8 mouse cellular contexts compared by ENCODE assay signal in the genomic region with DNA sequence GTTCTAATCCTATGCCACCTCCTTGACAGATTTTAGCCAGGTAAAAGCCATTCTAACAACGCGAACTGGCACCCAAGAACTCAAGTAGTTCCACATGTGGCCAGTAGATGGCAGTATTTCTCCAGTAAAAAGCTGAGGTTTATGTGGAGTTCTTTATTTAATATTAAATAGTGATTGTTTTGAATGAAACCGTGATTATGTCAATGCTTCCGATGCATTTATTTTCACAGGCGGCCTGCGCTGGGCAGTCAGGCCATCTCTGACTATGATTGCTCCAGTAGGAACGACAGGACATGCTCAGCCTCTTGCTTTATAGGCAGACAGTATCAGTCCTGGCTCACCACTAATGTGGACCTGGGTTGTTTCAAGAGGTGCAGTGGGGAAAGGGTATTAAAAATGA. TPM values are rescaled to one million over a fixed set of nuclear protein-coding genes. Genes with fewer than 3 reads are reported as not detected.
A peak's percentile ranks its signal among the peaks of the same experiment; 100 is the strongest.
DNase-seq lines count a peak whose midpoint lies in the region; ATAC-seq and TF ChIP-seq lines count a peak whose summit lies in the region.

No protein-coding gene starts in this region.

- no peak overlapping the region for H3K9ac ChIP-seq in embryonic facial prominence, embryonic 15.5 days
- H3K9ac ChIP-seq in liver, adult 2 months (ENCODE audit: low read depth, low read length) = no peak overlapping the region
- peak overlapping the region; percentile 9; the same call in 1 of the 2 replicates for H3K9ac ChIP-seq in neural tube, embryonic 13.5 days

- TF ChIP-seq POLR2A in liver, adult 2 months (IDR thresholded peaks at IDR 0.05; ENCODE audit: extremely low read depth, insufficient read depth, low read length) = no peak

- TF ChIP-seq CTCF in liver, adult 2 months (IDR thresholded peaks at IDR 0.05; ENCODE audit: low read depth, low read length) = peak; percentile 43

- peak; percentile 43 for ATAC-seq in activated CD4-positive, CD25-positive, alpha-beta regulatory T cell, adult 4 months
- no peak for ATAC-seq in embryonic facial prominence, embryonic 15.5 days (ENCODE audit: insufficient number of reproducible peaks, low FRiP score, low TSS enrichment, low read depth)
- peak; percentile 42; the same call in 1 of the 2 replicates for ATAC-seq in neural tube, embryonic 13.5 days (ENCODE audit: low read depth)

- H3K4me1 ChIP-seq in embryonic facial prominence, embryonic 15.5 days = 0 out of 2 replicates have a peak, but pooled peaks cover 20% of the 10 kb centered on the region
- peaks cover 2% of the 10 kb centered on the region for H3K4me1 ChIP-seq in liver, adult 2 months (ENCODE audit: control insufficient read depth, insufficient read depth, low read length)
- H3K4me1 ChIP-seq in neural tube, embryonic 13.5 days (replicated peaks) = peaks cover 26% of the 10 kb centered on the region

- 4% methylated on average over 7 of the region's 7 CpGs for WGBS in embryonic facial prominence, embryonic 15.5 days
- 4% methylated on average over 7 of the region's 7 CpGs for WGBS in liver, adult 2 months
- WGBS in neural tube, embryonic 13.5 days = 6% methylated on average over 7 of the region's 7 CpGs

- DNase-seq in ovary, postnatal 10 days (ENCODE audit: low spot score) = peak; percentile 16
- DNase-seq in ovary, adult 18-20 months (ENCODE audit: low spot score) = no peak
- DNase-seq in induced T-regulatory cell, adult 2 months (ENCODE audit: low read depth) = peak; percentile 60
- peak; percentile 38 for DNase-seq in liver, adult 2 months (ENCODE audit: extremely low read depth, low read depth, low spot score)
- DNase-seq in right cerebral cortex, postnatal 36 days (ENCODE audit: low spot score in 2 of 2) = no peak

- no peaks in the 10 kb centered on the region for H3K9me3 ChIP-seq in embryonic facial prominence, embryonic 15.5 days (replicated peaks)
- no peaks in the 10 kb centered on the region for H3K9me3 ChIP-seq in neural tube, embryonic 13.5 days

- H3K27me3 ChIP-seq in embryonic facial prominence, embryonic 15.5 days = peaks cover 15% of the 10 kb centered on the region
- H3K27me3 ChIP-seq in liver, adult 2 months (ENCODE audit: control insufficient read depth, insufficient read depth, low read length) = no peaks in the 10 kb centered on the region
- peaks cover 11% of the 10 kb centered on the region for H3K27me3 ChIP-seq in neural tube, embryonic 13.5 days

- H3K79me2 ChIP-seq in liver, adult 2 months (ENCODE audit: control insufficient read depth, insufficient read depth, low read length) = no peaks in the 10 kb centered on the region

- no peak overlapping the region for H3K4me3 ChIP-seq in embryonic facial prominence, embryonic 15.5 days (replicated peaks)
- H3K4me3 ChIP-seq in liver, adult 2 months (ENCODE audit: insufficient read depth, low read depth, low read length) = no peak overlapping the region
- H3K4me3 ChIP-seq in neural tube, embryonic 13.5 days = no peak overlapping the region

- no peak overlapping the region for H3K27ac ChIP-seq in embryonic facial prominence, embryonic 15.5 days (replicated peaks)
- no peak overlapping the region for H3K27ac ChIP-seq in liver, adult 2 months (replicated peaks; ENCODE audit: insufficient read depth, low read depth, low read length)
- H3K27ac ChIP-seq in neural tube, embryonic 13.5 days (replicated peaks) = no peak overlapping the region

- no peaks in the 10 kb centered on the region for H3K36me3 ChIP-seq in embryonic facial prominence, embryonic 15.5 days
- no peaks in the 10 kb centered on the region for H3K36me3 ChIP-seq in liver, adult 2 months (ENCODE audit: control insufficient read depth, insufficient read depth, low read length)
- H3K36me3 ChIP-seq in neural tube, embryonic 13.5 days = no peaks in the 10 kb centered on the region

- peak overlapping the region; percentile 40 for H3K4me2 ChIP-seq in embryonic facial prominence, embryonic 15.5 days (replicated peaks)
- peak overlapping the region; percentile 49 for H3K4me2 ChIP-seq in neural tube, embryonic 13.5 days

RNA-seq across cellular contexts. Expression of a gene that starts 5.6 kb away (rescaled TPM):
- not detected for polyA plus RNA-seq in activated CD4-positive, CD25-positive, alpha-beta regulatory T cell, adult 4 months (2017; shearing (Covaris generic))
- 0.98 and 1.2 TPM in 2 replicates for polyA plus RNA-seq in embryonic facial prominence, embryonic 15.5 days (2015; fragmentation: Nextera tagmentation; extraction: Ambion mirVana)
- 96.9 and 112 TPM in 2 replicates for total RNA-seq in liver, adult 2 months (2014; rRNA removed)
- polyA plus RNA-seq in liver, adult 2 months (2012; rRNA removed) = 47.7 and 49.9 TPM in 2 replicates
- 0.20 and 0.28 TPM in 2 replicates for polyA plus RNA-seq in neural tube, embryonic 13.5 days (2015; fragmentation: Nextera tagmentation; extraction: Ambion mirVana)

Comparison
In these comparisons a context has a peak if more than half of its experiments do, and no peak if none do; other contexts are left out.
1. DNase-seq: peak in ovary, postnatal 10 days (single experiment), induced T-regulatory cell, adult 2 months (single experiment) and liver, adult 2 months (single experiment); none in ovary, adult 18-20 months (single experiment) and right cerebral cortex, postnatal 36 days (0 of 2).
2. RNA of a gene that starts 5.6 kb away (polyA plus RNA-seq): 47.7 to 49.9 TPM in liver, adult 2 months; 0.98 to 1.2 TPM in embryonic facial prominence, embryonic 15.5 days, 0.20 to 0.28 TPM in neural tube, embryonic 13.5 days and not detected in activated CD4-positive, CD25-positive, alpha-beta regulatory T cell, adult 4 months; every median in the first group is over 10 times any median in the second.